Mouse (Mus musculus) hematopoietic multipotent progenitor cell, adult 10-12 weeks (in vitro differentiated cells): ENCODE results near the gene Aldh3b3. TPM values are rescaled to one million over a fixed set of nuclear protein-coding genes. Genes with fewer than 3 reads are reported as not detected.

Source experiments
- polyA plus RNA-seq: library from polyadenylated mRNA; stranded (reverse); fragments of >175 nt; gene quantifications from 2 replicates; pipeline ENCODE4 v1.2.3, GENCODE M21; 2012; ENCODE audit warnings: low replicate concordance

Gene Aldh3b3
- 0.03 TPM in 1 of 2 replicates, not detected in the other for polyA plus RNA-seq

DNA sequence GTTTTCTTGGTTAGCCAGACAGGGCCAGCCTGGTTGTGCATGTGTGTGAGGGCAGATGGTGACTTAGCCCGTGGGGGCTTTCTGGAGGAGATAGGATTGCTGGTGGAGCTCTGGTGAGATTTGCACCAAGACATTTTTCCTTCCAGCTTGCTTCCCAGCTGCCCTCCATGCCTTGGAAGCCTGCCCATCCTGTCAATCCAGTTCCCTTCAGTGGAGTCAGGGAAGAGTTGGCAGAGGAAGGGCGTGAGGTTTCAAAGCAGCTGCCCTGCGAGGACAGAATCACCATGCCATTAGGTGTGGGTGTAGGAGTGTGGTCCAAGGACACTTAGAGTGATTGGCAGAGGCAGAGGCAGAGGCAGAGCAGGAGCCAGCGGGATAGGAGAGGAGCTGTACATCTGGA is at the start of gene Aldh3b3:
Gene Aldh3b3 (plus strand): TSS at position 176 of the 400 bp plus-strand sequence.

GRCm38 (mm10) chr19:3912337-3913204 is 45.9 kb upstream of the Aldh3b3 start, which contains the start of gene Ndufs8:
TSS of gene Ndufs8 (minus strand) at chr19:3912774.

GRCm38 (mm10) chr19:3929211-3929941 is 29.1 kb upstream of the Aldh3b3 start, which contains the start of gene Aldh3b1:
TSS of gene Aldh3b1 (minus strand) at chr19:3929808.

GRCm38 (mm10) chr19:3935032-3935895 is 23.2 kb upstream of the Aldh3b3 start, which contains the start of gene Unc93b1:
TSS of gene Unc93b1 (plus strand) at chr19:3935186.

GRCm38 (mm10) chr19:3972229-3972628 is 13.8 kb downstream of the Aldh3b3 start, which contains the start of gene Aldh3b2:
TSS of gene Aldh3b2 (plus strand) at chr19:3972328.

DNA sequence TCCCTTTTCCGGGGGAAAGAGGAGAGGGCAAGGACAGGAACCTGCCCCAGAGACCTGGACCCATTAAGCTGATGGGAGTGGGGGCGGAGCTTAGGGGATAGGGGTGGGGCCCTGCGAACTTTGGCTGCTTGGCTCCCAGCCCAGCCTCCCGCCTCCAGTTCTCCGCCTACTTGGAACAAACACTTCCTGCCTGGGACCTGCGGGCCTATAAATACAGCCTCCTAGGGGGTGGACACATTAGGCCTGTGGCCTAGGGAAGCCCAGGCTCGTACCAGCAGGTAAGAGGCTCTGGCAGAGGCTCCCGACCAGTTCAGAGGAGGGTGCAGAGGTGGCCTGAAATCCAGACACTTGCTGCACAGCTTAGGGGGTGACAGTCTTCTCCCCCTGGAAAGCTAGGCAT is 27.9 kb downstream of the Aldh3b3 start, which contains the start of gene Acy3:
Gene Acy3 (plus strand): TSS at position 237 of the 400 bp plus-strand sequence.

GRCm38 (mm10) chr19:3992416-3992815 is 34.0 kb downstream of the Aldh3b3 start, which contains the start of gene Tbx10:
TSS of gene Tbx10 (plus strand) at chr19:3992752.

GRCm38 (mm10) chr19:4000119-4000900 is 41.9 kb downstream of the Aldh3b3 start, which contains the start of the genes Nudt8 and Gm49405:
TSS of gene Nudt8 (plus strand) at chr19:4000580.
TSS of gene Gm49405 (plus strand) at chr19:4000626.

GRCm38 (mm10) chr19:4003112-4003511 is 44.7 kb downstream of the Aldh3b3 start, which contains the start of gene Doc2g:
TSS of gene Doc2g (plus strand) at chr19:4003313.

GRCm38 (mm10) chr19:4012432-4013022 is 54.1 kb downstream of the Aldh3b3 start, which contains the start of gene Ndufv1:
TSS of gene Ndufv1 (minus strand) at chr19:4012806.

Other genes with a start within 250 kb of the Aldh3b3 start
- 21.5 and 25.7 TPM in 2 replicates for gene Kmt5b, start 191.2 kb upstream of the Aldh3b3 start, polyA plus RNA-seq
- gene Chka, start 106.9 kb upstream of the Aldh3b3 start, polyA plus RNA-seq: 10.5 and 28.9 TPM in 2 replicates
- 168 and 319 TPM in 2 replicates for gene Tcirg1, start 51.5 kb upstream of the Aldh3b3 start, polyA plus RNA-seq
- 14.4 and 178 TPM in 2 replicates for gene Ndufs8, start 45.9 kb upstream of the Aldh3b3 start, polyA plus RNA-seq
- gene Aldh3b1, start 28.8 kb upstream of the Aldh3b3 start, polyA plus RNA-seq: 12.9 and 17.0 TPM in 2 replicates
- gene Unc93b1, start 23.5 kb upstream of the Aldh3b3 start, polyA plus RNA-seq: 560 and 780 TPM in 2 replicates
- gene Aldh3b2, start 13.7 kb downstream of the Aldh3b3 start, polyA plus RNA-seq: 0.14 and 1.1 TPM in 2 replicates
- gene Acy3, start 27.9 kb downstream of the Aldh3b3 start, polyA plus RNA-seq: 0.24 and 2.2 TPM in 2 replicates
- not detected in 2 replicates for gene Tbx10, start 34.1 kb downstream of the Aldh3b3 start, polyA plus RNA-seq
- gene Nudt8, start 41.9 kb downstream of the Aldh3b3 start, polyA plus RNA-seq: 15.0 and 27.5 TPM in 2 replicates
- gene Gm49405, start 42.0 kb downstream of the Aldh3b3 start, polyA plus RNA-seq: 6.1 and 8.0 TPM in 2 replicates
- gene Doc2g, start 44.7 kb downstream of the Aldh3b3 start, polyA plus RNA-seq: 8.9 and 23.7 TPM in 2 replicates
- 57.0 and 132 TPM in 2 replicates for gene Ndufv1, start 54.2 kb downstream of the Aldh3b3 start, polyA plus RNA-seq
- 64.6 and 210 TPM in 2 replicates for gene Gstp1, start 79.3 kb downstream of the Aldh3b3 start, polyA plus RNA-seq
- gene Gstp2, start 87.4 kb downstream of the Aldh3b3 start, polyA plus RNA-seq: 0.47 and 0.56 TPM in 2 replicates
- gene Gstp3, start 100.9 kb downstream of the Aldh3b3 start, polyA plus RNA-seq: 8.4 and 10.8 TPM in 2 replicates
- not detected in 2 replicates for gene Cabp2, start 122.9 kb downstream of the Aldh3b3 start, polyA plus RNA-seq
- gene Cdk2ap2, start 138.5 kb downstream of the Aldh3b3 start, polyA plus RNA-seq: 251 and 401 TPM in 2 replicates
- 226 and 266 TPM in 2 replicates for gene Pitpnm1, start 141.4 kb downstream of the Aldh3b3 start, polyA plus RNA-seq
- gene Aip, start 167.2 kb downstream of the Aldh3b3 start, polyA plus RNA-seq: 166 and 283 TPM in 2 replicates
- 0.06 TPM in 1 of 2 replicates, not detected in the other for gene Gpr152, start 181.1 kb downstream of the Aldh3b3 start, polyA plus RNA-seq
- gene Cabp4, start 185.4 kb downstream of the Aldh3b3 start, polyA plus RNA-seq: 2.9 and 3.2 TPM in 2 replicates
- gene Coro1b, start 190.0 kb downstream of the Aldh3b3 start, polyA plus RNA-seq: 197 and 258 TPM in 2 replicates
- 1,796 and 2,730 TPM in 2 replicates for gene Ptprcap, start 195.0 kb downstream of the Aldh3b3 start, polyA plus RNA-seq
- 46.3 and 105 TPM in 2 replicates for gene Rps6kb2, start 204.7 kb downstream of the Aldh3b3 start, polyA plus RNA-seq
- 40.4 and 54.0 TPM in 2 replicates for gene Carns1, start 216.8 kb downstream of the Aldh3b3 start, polyA plus RNA-seq
- 638 and 694 TPM in 2 replicates for gene Tbc1d10c, start 232.6 kb downstream of the Aldh3b3 start, polyA plus RNA-seq
- 456 and 607 TPM in 2 replicates for gene Ppp1ca, start 233.4 kb downstream of the Aldh3b3 start, polyA plus RNA-seq
- gene Rad9a, start 243.0 kb downstream of the Aldh3b3 start, polyA plus RNA-seq: 45.2 and 49.9 TPM in 2 replicates